Mouse (Mus musculus): ENCODE measurements at regions not wholly inside any gene's neighbourhood (a gene's known extent, or its start where the extent isn't known, plus 50 kb on each side); places are given as distances from the start of the nearest gene placed in this dataset.

GRCm38 (mm10) chr1:100551293-100551692 lies 778.7 kb downstream of the Cntnap5b start:
- DNase-seq (ENCODE audit: low read depth, low spot score): no peak

- peak; percentile 85 for DNase-seq (ENCODE audit: low read depth, low spot score)
These were observed 784.4 kb downstream of the Cntnap5b start for GRCm38 (mm10) chr1:100556937-100557336.
